Mouse (Mus musculus) Patski (cell line): Measurements from ENCODE around the gene Nipa1. TPM values are rescaled to one million over a fixed set of nuclear protein-coding genes. Genes with fewer than 3 reads are reported as not detected.

ENCODE experiments used
- ATAC-seq: fragments of 100-300 bp; one replicate; pipeline ENCODE4 v1.8.0; 2021
- CTCF ChIA-PET: fragments of 350-600 bp; sonication (Branson Sonifier 250); formaldehyde crosslinking; loops from one replicate; lab custom pipeline; 2022; ENCODE audit warnings: inconsistent platforms; lab: Charles Lee
- POLR2A ChIA-PET: fragments of 350-600 bp; sonication (Branson Sonifier 250); formaldehyde crosslinking; loops from one replicate; lab custom pipeline; 2022; ENCODE audit warnings: antibody characterized with exemption, inconsistent platforms; lab: Charles Lee
- DNase-seq: peaks from one replicate; pipeline ENCODE4 v3.0.0-alpha.2; 2011; ENCODE audit warnings: low read depth, low spot score
- H3K27me3 ChIP-seq: fragments of 371-371 bp; one replicate; pipeline ENCODE4 v1.5.1; 2021
- CTCF ChIP-seq: fragments of 100-300 bp; IDR thresholded peaks from one replicate; pipeline ENCODE4 v1.5.1; 2021
- in situ Hi-C: fragments of 300-500 bp; cut with MboI; formaldehyde crosslinking; loops from 3 replicates; pipeline ENCODE4 v1.11.1; 2018; ENCODE audit warnings: low pct_unique_long_range_greater_than_20kb, mixed read lengths
- polyA plus RNA-seq: library from polyadenylated mRNA; unstranded; gene quantifications from one replicate; pipeline ENCODE4 v1.2.3, GENCODE M21; 2021

The Nipa1 gene
- polyA plus RNA-seq, 1 experiment from 2014 or later: 14.9 TPM

GRCm38 (mm10) chr7:56010318-56011017, 9.3 kb downstream of the Nipa1 start:
- ATAC-seq: peak; percentile 82
- ChIA-PET CTCF (interaction anchor here (0.8 to 3.0 kb wide), 3 partner anchors 9 to 32 kb away, joined by 4 to 9 read pairs (median 4); partner anchors contain the start of gene Nipa1), POLR2A (no interaction called here)
- H3K27me3 ChIP-seq: no peaks in the 10 kb centered on the region
- TF ChIP-seq CTCF: no peak
- in situ Hi-C loops: no loop called here
- DNase-seq: peak; percentile 35

DNA sequence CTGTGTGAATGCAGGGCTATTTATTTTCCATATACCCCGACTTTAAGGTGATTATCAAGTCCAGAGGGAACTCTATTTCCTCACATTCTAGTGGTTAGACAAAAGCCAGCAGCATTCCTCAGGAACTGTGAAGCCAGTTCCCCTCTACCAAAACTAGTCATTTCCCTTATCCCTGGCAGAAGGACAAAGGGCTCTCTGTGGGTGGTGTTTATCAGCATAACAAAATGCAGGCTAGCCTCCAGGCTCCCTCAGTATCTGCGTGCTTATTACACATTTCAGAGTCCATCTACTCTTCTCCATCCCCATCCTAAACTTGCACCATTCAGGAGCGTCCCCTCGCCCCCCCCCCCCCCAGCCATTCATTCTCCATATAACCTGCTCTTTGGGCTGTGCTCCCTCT, 20.8 kb downstream of the Nipa1 start:
- in situ Hi-C loops: no loop called here
- H3K27me3 ChIP-seq: no peaks in the 10 kb centered on the region
- ChIA-PET CTCF (no interaction called here), POLR2A (no interaction called here)
- ATAC-seq: no peak
- TF ChIP-seq CTCF: no peak
- DNase-seq: no peak

GRCm38 (mm10) chr7:55995013-55995412, 24.7 kb downstream of the Nipa1 start:
- H3K27me3 ChIP-seq: no peaks in the 10 kb centered on the region
- in situ Hi-C loops: no loop called here
- DNase-seq (no peak), ATAC-seq (no peak)
- ChIA-PET POLR2A (no interaction called here), CTCF (interaction anchor here (1.3 kb wide), 1 partner anchor 13 kb away, joined by 3 read pairs; no protein-coding TSS in a partner anchor)
- no peak for TF ChIP-seq CTCF

DNA sequence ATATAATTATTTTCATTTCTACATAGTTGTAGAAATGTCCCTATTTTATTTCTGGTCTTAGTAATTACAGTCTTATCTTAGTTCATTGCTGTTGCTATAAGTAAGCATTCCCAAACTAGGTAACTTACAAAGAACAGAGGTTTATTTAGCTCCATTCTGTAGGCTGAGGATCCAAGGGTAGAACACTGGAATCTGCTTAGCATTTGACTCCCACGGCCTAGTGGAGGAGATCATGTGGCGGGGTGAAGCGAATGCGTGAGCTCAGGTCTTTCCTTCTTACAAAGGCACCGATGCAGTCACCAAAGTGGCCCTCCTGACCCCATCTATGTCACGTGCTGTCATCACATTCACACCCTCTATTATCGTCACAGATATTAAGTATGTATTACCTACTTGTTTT, 27.9 kb downstream of the Nipa1 start:
- no peaks in the 10 kb centered on the region for H3K27me3 ChIP-seq
- ATAC-seq: no peak
- ChIA-PET CTCF (interaction anchor here (1.5 kb wide), 1 partner anchor 50 kb away, joined by 6 read pairs; no protein-coding TSS in a partner anchor), POLR2A (no interaction called here)
- in situ Hi-C loops: no loop called here
- DNase-seq: no peak
- no peak for TF ChIP-seq CTCF

- DNase-seq: no peak
- TF ChIP-seq CTCF: no peak
- no peak for ATAC-seq
- in situ Hi-C loops: no loop called here
- POLR2A ChIA-PET: no interaction called here
- H3K27me3 ChIP-seq: no peaks in the 10 kb centered on the region
- CTCF ChIA-PET: interaction anchor here (1.1 kb wide), 1 partner anchor 10 kb away, joined by 3 read pairs; no protein-coding TSS in a partner anchor
Measured at GRCm38 (mm10) chr7:55991129-55991528, 28.6 kb downstream of the Nipa1 start.

- peak; percentile 71 for TF ChIP-seq CTCF
- CTCF ChIA-PET: interaction anchor here (1.8 kb wide), 2 partner anchors 9 to 24 kb away, joined by 4 read pairs; no protein-coding TSS in a partner anchor
- POLR2A ChIA-PET: no interaction called here
Measured at GRCm38 (mm10) chr7:55986526-55987214, 33.1 kb downstream of the Nipa1 start.

GRCm38 (mm10) chr7:55984754-55985153, 35.0 kb downstream of the Nipa1 start:
- POLR2A ChIA-PET: no interaction called here
- CTCF ChIA-PET: interaction anchor here (1.0 to 1.8 kb wide), 4 partner anchors 11 to 58 kb away, joined by 3 to 8 read pairs (median 4); partner anchors contain the start of gene Nipa1
- in situ Hi-C loops: loop anchor here (10.0 kb wide), 1 partner anchor 60 kb away; no protein-coding TSS in a partner anchor
- DNase-seq (no peak), ATAC-seq (peak; percentile 60)
- TF ChIP-seq CTCF: no peak
- no peaks in the 10 kb centered on the region for H3K27me3 ChIP-seq

More at GRCm38 (mm10) chr7:55986526-55987214, 33.1 kb downstream of the Nipa1 start:
- H3K27me3 ChIP-seq: no peaks in the 10 kb centered on the region
- DNase-seq (no peak), ATAC-seq (peak; percentile 54)
- in situ Hi-C loops: loop anchor here (10.0 kb wide), 1 partner anchor 58 kb away; no protein-coding TSS in a partner anchor

DNA sequence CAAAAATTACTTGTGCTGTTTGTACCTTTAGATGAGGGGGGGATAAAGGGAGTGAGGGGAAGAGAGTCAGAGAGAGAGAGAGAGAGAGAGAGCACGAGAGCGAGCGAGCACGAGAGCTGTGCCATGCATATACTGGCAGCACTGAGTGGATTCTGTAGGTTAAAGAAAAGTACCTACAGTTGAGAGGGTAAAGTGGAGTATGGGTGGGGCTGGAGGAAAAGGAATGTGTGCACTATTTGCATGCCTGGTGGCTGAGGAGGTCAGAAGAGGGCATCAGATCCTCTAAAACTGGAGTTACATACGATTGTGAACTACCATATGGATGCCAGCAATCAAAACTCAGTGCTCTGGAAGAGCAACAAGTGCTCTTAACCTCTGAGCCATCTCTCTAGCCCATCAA, 36.6 kb downstream of the Nipa1 start:
- in situ Hi-C loops: loop anchor here (10.0 kb wide), 1 partner anchor 62 kb away; no protein-coding TSS in a partner anchor
- DNase-seq: no peak
- ChIA-PET CTCF (no interaction called here), POLR2A (no interaction called here)
- ATAC-seq: no peak
- no peak for TF ChIP-seq CTCF
- H3K27me3 ChIP-seq: no peaks in the 10 kb centered on the region

DNA sequence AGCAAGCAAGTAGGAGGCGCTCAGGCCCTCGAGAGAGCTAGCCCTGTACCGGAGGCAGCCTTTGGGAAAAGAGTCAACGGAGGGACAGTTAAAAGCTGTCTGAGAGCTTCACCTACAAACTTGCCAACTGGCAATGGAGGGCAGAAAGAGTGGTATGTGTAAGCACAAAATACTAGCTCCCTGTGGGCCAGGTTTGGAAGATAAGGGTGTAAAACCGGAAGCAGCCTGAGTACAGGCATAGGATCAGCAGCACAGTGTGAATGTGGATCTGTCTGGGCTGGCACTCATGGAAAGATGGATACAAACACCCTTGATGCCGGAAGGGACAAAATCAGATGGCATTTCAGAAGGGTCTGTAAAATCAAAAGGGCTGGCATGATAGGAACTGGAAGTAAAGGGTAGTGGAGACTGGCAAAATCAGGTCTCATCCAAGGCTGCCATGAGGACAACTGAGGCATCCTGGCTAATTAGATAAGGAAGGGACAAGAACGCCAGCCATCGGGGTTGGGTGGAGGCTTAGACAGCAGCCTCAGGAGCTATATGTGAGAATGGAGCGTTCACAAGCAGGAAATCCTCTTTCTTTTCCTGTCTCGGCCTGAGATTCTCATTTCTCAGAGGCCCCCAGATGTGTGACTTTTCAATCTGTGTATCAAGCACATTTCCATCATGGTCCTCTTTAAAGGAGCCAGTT, 37.6 kb downstream of the Nipa1 start:
- ChIA-PET POLR2A (no interaction called here), CTCF (no interaction called here)
- no peaks in the 10 kb centered on the region for H3K27me3 ChIP-seq
- in situ Hi-C loops: loop anchor here (10.0 kb wide), 1 partner anchor 63 kb away; no protein-coding TSS in a partner anchor
- DNase-seq (no peak), ATAC-seq (no peak)
- no peak for TF ChIP-seq CTCF

- ChIA-PET POLR2A (no interaction called here), CTCF (no interaction called here)
- H3K27me3 ChIP-seq: no peaks in the 10 kb centered on the region
- no peak for ATAC-seq
- in situ Hi-C loops: loop anchor here (10.0 kb wide), 1 partner anchor 63 kb away; no protein-coding TSS in a partner anchor
- DNase-seq: no peak
- no peak for TF ChIP-seq CTCF
Measured at GRCm38 (mm10) chr7:55981511-55981910, 38.2 kb downstream of the Nipa1 start.
